Mouse (Mus musculus): ENCODE data around the gene Azin2.

Azin2 gene

GRCm38 (mm10) chr4:128932783-128933182 is 29.5 kb downstream of the Azin2 start:
- DNase-seq = no peak

DNA sequence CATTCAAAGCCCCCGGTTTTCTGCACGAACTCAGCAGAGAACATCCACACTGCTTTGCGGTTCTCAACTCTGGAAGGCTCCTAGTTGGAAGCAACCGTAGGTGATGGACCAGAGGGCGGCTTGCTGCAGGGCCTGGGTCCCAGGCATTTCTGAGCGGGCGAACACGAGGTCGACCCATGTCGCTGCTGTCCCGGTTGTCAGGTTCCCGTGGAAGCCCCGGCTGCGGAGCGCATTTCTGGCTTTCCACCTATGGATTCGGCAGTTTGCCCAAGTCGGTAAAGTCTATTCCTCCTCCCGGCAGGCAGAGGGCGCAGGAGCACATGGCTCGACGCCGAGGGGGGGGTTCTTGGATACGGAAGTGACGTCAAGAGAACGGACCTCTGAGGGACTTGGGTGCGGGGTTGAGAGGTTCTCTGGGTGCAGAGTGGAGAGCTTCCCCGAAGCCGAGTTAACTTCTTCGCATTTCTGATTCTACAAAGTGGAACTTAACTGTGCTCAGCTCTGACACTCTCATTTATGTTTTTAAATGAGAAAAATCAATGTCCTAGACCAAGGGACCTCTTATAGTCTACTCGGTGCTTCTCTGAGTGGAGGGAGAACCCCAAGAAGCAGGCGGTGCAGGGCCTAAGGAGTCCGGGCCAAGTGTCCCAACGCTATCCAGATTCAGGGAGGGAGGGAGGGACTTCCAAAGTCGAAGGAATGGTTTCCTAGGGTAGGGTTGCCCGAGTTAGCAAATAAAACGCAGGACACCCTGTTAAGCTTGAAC is 37.2 kb downstream of the Azin2 start:
- peak; percentile 31 to 42 for DNase-seq

DNA sequence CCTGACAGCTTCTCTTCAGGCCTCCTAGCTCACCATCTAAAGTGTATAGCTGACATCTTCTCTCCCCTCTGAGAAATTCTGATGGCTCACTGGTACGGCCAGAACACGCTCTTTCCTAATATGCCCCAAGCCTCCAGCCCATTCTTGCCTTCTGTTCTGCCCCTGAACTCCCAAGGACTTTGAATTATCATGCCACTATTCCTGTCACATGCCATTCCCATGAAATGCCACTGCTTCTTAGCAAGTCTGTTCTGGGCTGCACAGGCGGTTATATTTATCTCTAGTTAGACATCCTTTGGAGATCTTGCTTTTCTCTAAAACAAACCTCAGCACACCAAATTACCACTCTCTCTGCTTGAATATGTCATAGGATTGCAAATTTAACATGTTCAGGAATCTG is 38.6 kb downstream of the Azin2 start:
- DNase-seq = no peak

DNA sequence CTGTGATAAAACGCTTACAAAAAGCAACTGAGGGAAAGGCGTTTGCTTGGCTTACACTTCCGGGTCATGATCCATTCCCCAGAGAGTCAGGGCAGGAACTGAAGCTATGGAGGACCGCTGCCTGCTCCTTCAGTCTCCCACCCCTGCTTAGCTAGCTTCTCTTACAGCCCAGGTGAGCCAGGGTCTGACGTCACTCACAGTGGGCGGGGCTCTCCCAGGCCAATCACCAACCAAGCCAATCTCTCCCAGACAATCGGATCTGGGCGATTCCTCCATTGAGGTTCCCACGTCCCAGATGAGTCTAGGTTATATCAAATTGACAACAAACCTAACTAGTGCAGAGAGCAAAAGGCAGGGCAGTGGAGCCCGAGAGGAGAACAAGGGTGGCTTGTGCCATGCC is 43.1 kb downstream of the Azin2 start:
- DNase-seq = no peak

DNA sequence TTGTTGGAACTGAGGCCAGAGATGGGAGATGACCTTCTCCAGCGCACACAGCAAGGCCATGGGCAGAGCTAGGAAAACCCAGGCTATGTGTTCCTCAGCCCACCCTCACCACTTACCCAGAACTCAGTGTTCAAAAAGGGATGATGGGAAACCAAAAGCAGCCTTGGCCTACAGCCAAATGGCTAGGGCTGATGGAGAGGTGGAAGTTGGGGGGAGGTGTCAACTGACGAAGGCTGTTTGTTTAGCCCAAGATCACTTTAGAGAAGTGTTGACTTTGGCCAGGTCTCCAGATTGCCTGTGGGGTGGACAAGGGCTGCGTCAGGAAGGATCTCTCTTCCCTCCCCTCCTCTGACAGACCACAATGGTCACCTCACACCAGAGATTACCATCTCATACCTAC is 44.1 kb downstream of the Azin2 start:
- no peak for DNase-seq

DNA sequence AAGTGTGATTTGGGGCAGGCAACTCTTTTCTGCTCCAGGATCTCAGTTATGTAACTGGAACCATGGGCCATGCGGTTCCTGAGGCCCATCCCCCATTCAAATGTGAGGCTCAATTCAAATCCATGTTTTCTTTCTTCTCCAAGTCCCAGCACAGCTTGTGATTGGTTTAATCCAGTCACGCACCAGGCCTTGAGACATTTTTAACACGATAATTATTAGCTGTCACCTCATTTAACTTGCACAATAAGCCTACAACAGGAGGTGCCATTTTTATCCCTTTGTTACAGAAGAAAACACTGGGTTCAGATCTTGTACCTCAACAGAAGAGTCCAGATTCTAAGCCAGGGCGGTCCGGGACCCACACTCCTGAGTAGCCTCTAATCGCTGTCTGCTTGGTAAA is 44.5 kb downstream of the Azin2 start:
- no peak for DNase-seq

DNA sequence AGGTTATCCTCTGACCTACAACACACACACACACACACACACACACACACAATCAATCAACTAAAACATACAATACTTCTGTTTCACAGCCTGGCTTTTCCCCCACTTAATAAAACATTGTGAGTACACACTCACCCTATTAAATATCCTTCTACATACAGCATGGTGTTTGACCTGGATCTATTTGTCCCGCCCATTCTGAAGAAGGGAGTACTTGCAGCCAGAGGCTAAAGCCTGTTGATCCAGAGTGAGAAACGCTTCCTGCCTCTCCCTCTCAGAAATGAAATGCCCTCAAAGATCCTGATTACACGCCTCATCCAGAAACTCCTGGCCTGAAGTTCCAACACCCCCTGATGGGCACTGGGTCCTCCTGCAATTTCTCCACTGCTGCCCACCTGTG is 45.1 kb downstream of the Azin2 start:
- DNase-seq = no peak

- DNase-seq = no peak
Measured at GRCm38 (mm10) chr4:128913794-128914193, 48.4 kb downstream of the Azin2 start.

GRCm38 (mm10) chr4:128912085-128912484 is 50.2 kb downstream of the Azin2 start:
- no peak for DNase-seq

- no peak for DNase-seq
Measured at GRCm38 (mm10) chr4:128910276-128911063, 51.8 kb downstream of the Azin2 start.

DNA sequence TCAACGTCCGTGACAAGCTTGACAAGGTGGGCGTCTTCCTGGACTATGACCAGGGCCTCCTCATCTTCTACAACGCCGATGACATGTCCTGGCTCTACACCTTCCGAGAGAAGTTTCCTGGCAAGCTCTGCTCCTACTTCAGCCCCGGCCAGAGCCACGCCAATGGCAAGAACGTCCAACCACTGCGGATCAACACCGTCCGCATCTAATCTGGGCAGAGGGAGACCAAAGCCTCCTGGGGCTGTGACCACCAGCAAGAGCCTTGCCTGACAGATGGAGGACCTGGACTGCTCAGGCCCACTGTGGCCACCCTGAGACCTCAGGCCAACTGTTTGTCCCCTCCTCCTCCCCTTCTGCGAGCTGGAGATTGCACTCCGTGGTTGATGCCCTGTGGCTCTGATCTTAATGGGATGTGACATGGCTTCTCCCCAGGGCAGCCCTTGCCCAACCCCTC is 52.8 kb downstream of the Azin2 start:
- no peak for DNase-seq

DNA sequence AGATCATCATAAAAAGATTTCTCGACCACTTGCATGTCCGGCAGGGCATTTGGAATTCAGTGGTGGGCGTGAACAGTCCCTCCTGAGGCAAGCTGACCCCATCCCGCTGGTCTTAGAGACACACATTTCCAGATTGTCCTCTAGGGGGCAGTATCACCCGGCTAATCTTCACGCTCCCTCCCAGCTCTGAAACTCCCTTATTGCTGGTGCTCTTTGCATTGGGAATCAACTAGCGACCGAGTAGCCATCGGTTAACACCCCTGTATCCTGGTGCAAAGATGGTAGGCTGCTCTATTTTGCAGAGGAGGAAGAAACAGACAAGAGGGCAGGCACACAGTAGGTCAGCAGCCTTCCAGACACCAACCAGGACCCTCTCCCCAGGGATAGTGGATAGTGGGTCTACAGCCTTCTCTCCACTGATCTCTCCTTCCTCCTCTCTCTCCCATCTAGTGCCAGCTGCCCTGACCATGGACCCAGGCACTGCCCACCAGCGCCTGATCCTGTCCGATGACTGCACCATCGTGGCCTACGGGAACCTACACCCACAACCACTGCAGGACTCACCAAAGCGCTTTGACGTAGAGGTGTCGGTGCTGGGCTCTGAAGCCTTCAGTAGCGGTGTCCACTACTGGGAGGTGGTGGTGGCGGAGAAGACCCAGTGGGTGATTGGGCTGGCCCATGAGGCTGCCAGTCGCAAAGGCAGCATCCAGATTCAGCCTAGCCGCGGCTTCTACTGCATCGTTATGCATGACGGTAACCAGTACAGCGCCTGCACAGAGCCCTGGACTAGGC is 53.5 kb downstream of the Azin2 start:
- no peak for DNase-seq

DNA sequence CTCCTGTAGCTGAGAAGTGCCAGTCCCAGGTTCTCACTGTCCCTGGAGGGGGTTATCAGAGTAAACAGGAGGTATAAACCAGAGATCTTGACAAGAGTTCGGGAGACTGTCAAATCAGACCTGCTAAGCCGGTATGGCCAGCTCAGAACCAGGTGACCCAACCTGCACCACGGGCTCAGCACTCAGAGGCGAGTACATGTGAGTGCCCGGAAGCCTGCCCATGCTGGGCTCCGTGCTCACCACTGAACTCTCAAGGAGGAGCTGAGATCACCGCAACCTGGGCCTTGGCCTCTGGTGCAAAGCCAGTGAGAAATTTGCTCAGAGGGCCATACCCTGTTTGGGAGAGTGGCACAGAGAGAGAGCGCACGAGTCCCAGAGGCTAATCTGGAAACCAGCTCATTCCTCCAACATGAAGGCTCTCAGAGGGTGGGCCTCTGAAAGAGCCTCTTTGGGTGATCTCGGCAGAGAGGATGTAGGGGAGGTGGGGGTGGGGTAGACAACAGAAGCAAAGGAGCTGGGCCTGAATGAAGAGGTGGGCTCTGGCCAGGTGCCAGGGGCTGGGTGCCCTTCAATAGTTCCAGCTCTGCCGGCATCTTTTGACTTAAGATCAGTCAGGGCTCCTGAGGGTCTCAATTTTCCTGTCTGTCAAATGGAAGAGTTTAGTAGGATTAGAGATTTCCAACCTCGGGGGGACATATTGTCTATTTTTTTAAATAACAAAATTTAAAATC is 54.8 kb downstream of the Azin2 start:
- no peak for DNase-seq

DNA sequence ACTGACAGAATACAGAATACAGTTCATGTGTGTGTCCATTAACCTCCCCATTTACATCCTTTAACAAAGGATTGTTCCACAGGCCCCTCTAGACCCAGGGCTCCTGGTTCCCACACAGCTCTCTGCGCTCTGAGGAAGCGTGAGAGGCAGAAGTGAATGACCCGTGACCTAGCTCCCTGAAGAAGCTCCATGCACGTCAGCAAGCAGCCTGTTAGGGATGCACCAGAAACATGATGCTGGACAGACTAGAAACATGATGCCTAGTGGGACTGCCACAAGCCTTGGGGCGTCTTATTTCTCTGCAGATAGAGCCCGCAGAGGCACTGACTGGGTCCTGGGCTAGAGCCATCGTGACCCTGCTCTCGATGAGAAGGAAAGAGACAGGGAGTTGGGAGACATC is 55.5 kb downstream of the Azin2 start:
- DNase-seq = no peak

GRCm38 (mm10) chr4:128905251-128905650 is 57.0 kb downstream of the Azin2 start:
- no peak for DNase-seq

- no peak for DNase-seq
Measured at GRCm38 (mm10) chr4:128904035-128904800, 58.0 kb downstream of the Azin2 start.

GRCm38 (mm10) chr4:128902390-128902789 is 59.9 kb downstream of the Azin2 start:
- no peak for DNase-seq

GRCm38 (mm10) chr4:128900484-128900883 is 61.8 kb downstream of the Azin2 start:
- no peak for DNase-seq

DNA sequence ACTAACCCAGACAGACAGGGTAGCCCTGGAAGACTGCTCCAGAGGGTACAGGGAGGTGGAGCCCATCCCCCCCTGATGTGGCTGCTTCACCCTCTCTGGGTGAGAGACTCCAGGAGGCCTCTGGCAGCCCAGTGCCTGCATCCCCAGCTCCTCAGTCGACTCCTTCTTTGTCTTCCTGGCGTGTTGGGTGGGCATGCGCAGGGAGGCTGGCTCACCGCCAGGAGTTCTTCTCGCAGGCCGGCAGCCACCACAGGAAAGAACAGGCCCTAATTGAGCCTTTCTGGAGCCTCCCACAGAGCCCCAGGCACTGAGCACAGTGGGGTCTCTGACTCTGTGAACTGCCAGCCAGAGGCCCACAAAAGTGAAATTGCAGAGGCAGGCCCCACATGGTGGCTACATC is 62.9 kb downstream of the Azin2 start:
- DNase-seq = no peak

- DNase-seq = no peak
Measured at GRCm38 (mm10) chr4:128897911-128898421, 64.3 kb downstream of the Azin2 start.

DNA sequence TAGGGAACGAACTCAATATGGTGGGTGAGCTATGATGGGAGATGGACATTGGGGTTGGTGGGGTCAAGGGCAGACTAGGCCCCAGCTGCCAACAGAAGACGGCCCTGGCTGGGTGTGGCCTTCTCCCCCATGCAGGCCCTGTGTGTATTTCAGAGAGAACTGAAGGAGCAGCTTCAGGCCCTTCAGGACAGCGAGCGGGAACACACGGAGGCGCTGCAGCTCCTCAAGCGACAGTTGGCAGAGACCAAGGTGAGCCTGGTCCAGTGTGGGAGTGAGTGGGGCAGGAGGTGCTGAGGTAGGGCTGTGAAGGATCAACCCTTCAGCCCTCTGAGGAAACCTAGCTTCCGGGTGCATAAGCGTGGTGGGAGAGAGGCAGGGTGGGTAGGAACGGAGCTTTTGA is 65.6 kb downstream of the Azin2 start:
- DNase-seq = no peak

DNA sequence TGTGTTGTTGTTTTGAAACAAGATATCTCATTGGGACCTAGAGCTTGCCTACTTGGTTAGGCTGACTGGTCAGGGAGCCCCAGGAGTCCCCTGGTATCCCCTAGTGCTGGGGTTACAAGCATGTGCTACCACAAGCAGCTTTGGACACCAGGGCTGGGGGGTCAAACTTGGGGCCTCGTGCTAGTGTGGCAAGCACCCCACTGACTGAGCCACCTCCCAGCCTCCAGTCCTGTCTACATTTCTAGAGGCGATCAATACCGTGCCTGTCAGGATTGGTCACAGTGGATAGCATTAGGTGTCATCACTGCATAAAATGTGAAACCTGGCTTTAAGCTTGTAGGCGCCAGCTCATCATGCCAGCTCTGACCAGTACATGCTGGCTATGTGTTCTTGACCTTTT is 66.4 kb downstream of the Azin2 start:
- no peak for DNase-seq

Data from thymus, adult 18-20 months (tissue).